Mouse (Mus musculus) C2C12 (cell line): Measurements from ENCODE around the gene Cask.

Experiments
- CEBPB ChIP-seq: IDR thresholded peaks from one replicate; pipeline ENCODE4 v1.6.1; 2011; ENCODE audit warnings: low read depth, mild to moderate bottlenecking, control low read depth, moderate library complexity
- CTCF ChIP-seq: IDR thresholded peaks from one replicate; pipeline ENCODE4 v1.5.1; 2011; ENCODE audit not compliant: control insufficient read depth, insufficient read depth, insufficient read length
- MYOD1 ChIP-seq: IDR thresholded peaks from one replicate; pipeline ENCODE4 v1.6.1; 2011; ENCODE audit warnings: low read depth; ENCODE audit not compliant: control insufficient read depth, insufficient read length

DNA sequence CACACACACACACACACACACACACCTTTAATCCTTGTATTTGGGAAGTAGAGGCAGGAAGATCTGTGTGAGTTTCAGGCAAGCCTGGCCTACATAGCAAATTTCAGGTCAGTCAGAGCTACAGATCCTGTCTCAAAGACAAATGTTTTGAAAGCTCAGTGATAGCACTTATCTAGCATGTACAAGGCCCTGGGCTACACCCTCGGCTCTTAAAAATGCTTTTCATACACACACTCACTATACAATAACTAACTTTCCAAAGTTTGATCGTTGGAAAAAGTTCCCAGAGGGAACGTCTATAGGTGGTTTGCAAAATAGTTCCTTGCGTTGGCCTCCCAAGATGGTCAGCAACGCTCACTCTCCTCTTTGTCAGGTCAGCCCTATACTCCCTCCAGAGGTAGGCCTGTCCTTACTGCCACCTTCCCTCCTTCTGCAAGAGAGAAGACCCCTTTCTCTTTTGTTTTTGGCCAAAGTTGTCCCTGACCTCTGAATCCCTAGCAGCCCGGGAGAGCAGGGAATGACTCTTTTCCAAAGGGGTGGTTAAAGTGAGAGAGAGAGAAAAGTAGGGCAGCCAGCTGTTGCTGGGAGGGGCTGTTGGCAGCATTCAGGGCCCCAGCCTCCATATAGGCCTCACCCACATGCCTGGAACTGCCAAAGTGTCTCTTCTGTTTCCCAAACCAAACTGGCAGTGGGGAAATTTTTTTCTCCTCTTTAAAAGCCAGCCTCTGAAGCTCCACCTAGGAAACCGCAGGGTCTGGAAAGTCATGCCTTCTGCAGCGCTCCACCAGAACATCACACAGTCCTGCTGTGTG is 356.1 kb downstream of the Cask start:
- TF ChIP-seq CEBPB (no peak), MYOD1 (no peak), CTCF (no peak)
